Mouse (Mus musculus) heart, embryonic 16.5 days (tissue): ENCODE results near the gene Trim33. TPM values are rescaled to one million over a fixed set of nuclear protein-coding genes. Genes with fewer than 3 reads are reported as not detected.

Experiments
- ATAC-seq: fragments of 200-750 bp; cut with Nextera tagmentation; replicated peaks from 2 replicates; pipeline ENCODE4 v1.8.0; 2017; ENCODE audit warnings: moderate number of reproducible peaks; ENCODE audit not compliant: insufficient read depth, low FRiP score; ENCODE audit errors: extremely low read depth
- H3K27ac ChIP-seq: fragments of 300-500 bp; sonication (generic); 2 replicates; pipeline ENCODE4 v1.5.1; 2014; ENCODE audit warnings: mild to moderate bottlenecking, low read length, control low read depth, moderate library complexity
- H3K27me3 ChIP-seq: fragments of 300-500 bp; sonication (generic); 2 replicates; pipeline ENCODE4 v1.6.1; 2014; ENCODE audit warnings: low read length, mixed read lengths; ENCODE audit not compliant: control insufficient read depth, insufficient read depth
- H3K36me3 ChIP-seq: fragments of 300-500 bp; sonication (generic); 2 replicates; pipeline ENCODE4 v1.6.1; 2014; ENCODE audit not compliant: control insufficient read depth, insufficient read depth
- H3K4me1 ChIP-seq: fragments of 300-500 bp; sonication (generic); 2 replicates; pipeline ENCODE4 v1.6.1; 2014; ENCODE audit warnings: low read length, mixed read lengths; ENCODE audit not compliant: control insufficient read depth, insufficient read depth
- H3K4me2 ChIP-seq: fragments of 300-500 bp; sonication (generic); 2 replicates; pipeline ENCODE4 v1.6.1; 2014; ENCODE audit warnings: low read depth, mild to moderate bottlenecking, control low read depth, low read length
- H3K4me3 ChIP-seq: fragments of 300-500 bp; sonication (generic); 2 replicates; pipeline ENCODE4 v1.5.1; 2014; ENCODE audit warnings: mild to moderate bottlenecking, control low read depth, low read length
- H3K9ac ChIP-seq: fragments of 300-500 bp; sonication (generic); 2 replicates; pipeline ENCODE4 v1.6.1; 2014; ENCODE audit warnings: low read length, control low read depth
- H3K9me3 ChIP-seq: fragments of 300-500 bp; sonication (generic); replicated peaks from 2 replicates; pipeline ENCODE4 v1.6.1; 2016; ENCODE audit warnings: low read length; ENCODE audit not compliant: control insufficient read depth
- WGBS: fragments of 180-500 bp; shearing (Covaris S2); extraction: QIAGEN DNeasy Blood & Tissue Kit; methylation state at CpG from one replicate; pipeline ENCODE4 v1.1.7; 2014; 5-methylcytosine and 5-hydroxymethylcytosine counted together
- polyA plus RNA-seq: library from polyadenylated mRNA; unstranded; fragments of >200 nt; fragmentation: Nextera tagmentation; extraction: Ambion mirVana; gene quantifications from 2 replicates; pipeline ENCODE4 v1.2.1, GENCODE M21; 2015

Gene Trim33
- 11.8 and 12.1 TPM in 2 replicates for polyA plus RNA-seq

GRCm38 (mm10) chr3:103279182-103280149 is at the start of gene Trim33:
Gene Trim33, plus strand, starts transcription at chr3:103279293.
- H3K4me1 ChIP-seq, result peaks cover 13% of the 10 kb centered on the region
- peak; percentile 87 for ATAC-seq
- no peaks in the 10 kb centered on the region for H3K9me3 ChIP-seq
- WGBS, result under 1% methylated on average over 99 of the region's 136 CpGs
- peak within 1 kb of the TSS; percentile 72 for H3K4me3 ChIP-seq
- H3K27me3 ChIP-seq, result no peaks in the 10 kb centered on the region
- no peaks in the 10 kb centered on the region for H3K36me3 ChIP-seq
- H3K9ac ChIP-seq, result peak within 1 kb of the TSS; percentile 95
- H3K4me2 ChIP-seq, result peak within 1 kb of the TSS; percentile 79
- H3K27ac ChIP-seq, result peak within 1 kb of the TSS; percentile 95

- H3K27ac ChIP-seq, result no peak overlapping the region
- 77% methylated on average over 4 of the region's 4 CpGs for WGBS
- no peaks in the 10 kb centered on the region for H3K4me1 ChIP-seq
These were observed 46.7 kb upstream of the Trim33 start for GRCm38 (mm10) chr3:103232398-103232797.

GRCm38 (mm10) chr3:103241524-103241923 is 37.6 kb upstream of the Trim33 start:
- Histone ChIP-seq H3K4me3 (no peak overlapping the region), H3K36me3 (no peaks in the 10 kb centered on the region), H3K4me2 (no peak overlapping the region), H3K9ac (no peak overlapping the region), H3K27me3 (no peaks in the 10 kb centered on the region), H3K9me3 (peaks cover 7% of the 10 kb centered on the region), H3K27ac (no peak overlapping the region), H3K4me1 (no peaks in the 10 kb centered on the region)
- WGBS, result 84% methylated on average over 2 of the region's 2 CpGs
- ATAC-seq, result no peak

More at GRCm38 (mm10) chr3:103232398-103232797, 46.7 kb upstream of the Trim33 start:
- Histone ChIP-seq H3K9ac (no peak overlapping the region), H3K36me3 (no peaks in the 10 kb centered on the region), H3K27me3 (no peaks in the 10 kb centered on the region), H3K4me3 (no peak overlapping the region), H3K9me3 (peaks cover 5% of the 10 kb centered on the region), H3K4me2 (no peak overlapping the region)
- ATAC-seq, result no peak

- no peak overlapping the region for H3K4me3 ChIP-seq
- no peak for ATAC-seq
- WGBS, result 84% methylated on average over 3 of the region's 3 CpGs
- no peak overlapping the region for H3K4me2 ChIP-seq
- no peaks in the 10 kb centered on the region for H3K4me1 ChIP-seq
- H3K9ac ChIP-seq, result no peak overlapping the region
- H3K27ac ChIP-seq, result no peak overlapping the region
- peaks cover 7% of the 10 kb centered on the region for H3K9me3 ChIP-seq
- no peaks in the 10 kb centered on the region for H3K36me3 ChIP-seq
- H3K27me3 ChIP-seq, result no peaks in the 10 kb centered on the region
These were observed 36.9 kb upstream of the Trim33 start for GRCm38 (mm10) chr3:103242156-103242555.

GRCm38 (mm10) chr3:103243491-103243890 is 35.6 kb upstream of the Trim33 start:
- Histone ChIP-seq H3K36me3 (no peaks in the 10 kb centered on the region), H3K27ac (no peak overlapping the region), H3K9me3 (peaks cover 7% of the 10 kb centered on the region), H3K4me2 (no peak overlapping the region), H3K4me1 (no peaks in the 10 kb centered on the region), H3K27me3 (no peaks in the 10 kb centered on the region), H3K4me3 (no peak overlapping the region), H3K9ac (no peak overlapping the region)
- 84% methylated on average over 2 of the region's 2 CpGs for WGBS
- no peak for ATAC-seq

- H3K9ac ChIP-seq, result no peak overlapping the region
- H3K4me3 ChIP-seq, result no peak overlapping the region
- no peak overlapping the region for H3K27ac ChIP-seq
- H3K4me2 ChIP-seq, result no peak overlapping the region
- ATAC-seq, result no peak
- no peaks in the 10 kb centered on the region for H3K9me3 ChIP-seq
- no peaks in the 10 kb centered on the region for H3K27me3 ChIP-seq
- 74% methylated on average over 17 of the region's 17 CpGs for WGBS
- no peaks in the 10 kb centered on the region for H3K36me3 ChIP-seq
- H3K4me1 ChIP-seq, result no peaks in the 10 kb centered on the region
These were observed 32.3 kb upstream of the Trim33 start for GRCm38 (mm10) chr3:103246627-103247260.

- peak overlapping the region; percentile 20; the same call in 1 of the 2 replicates for H3K9ac ChIP-seq
- peak; percentile 52; the same call in 1 of the 2 replicates for ATAC-seq
- H3K27ac ChIP-seq, result peak overlapping the region; percentile 39
These were observed 22.8 kb upstream of the Trim33 start for GRCm38 (mm10) chr3:103256089-103256819.

GRCm38 (mm10) chr3:103262802-103263417 is 16.2 kb upstream of the Trim33 start:
- 83% methylated on average over 12 of the region's 12 CpGs for WGBS

More at GRCm38 (mm10) chr3:103256089-103256819, 22.8 kb upstream of the Trim33 start:
- no peaks in the 10 kb centered on the region for H3K27me3 ChIP-seq
- no peak overlapping the region for H3K4me2 ChIP-seq
- H3K36me3 ChIP-seq, result no peaks in the 10 kb centered on the region
- H3K9me3 ChIP-seq, result no peaks in the 10 kb centered on the region
- peaks cover 6% of the 10 kb centered on the region; the same call in 1 of the 2 replicates for H3K4me1 ChIP-seq
- 22% methylated on average over 10 of the region's 10 CpGs for WGBS
- no peak overlapping the region for H3K4me3 ChIP-seq

More at GRCm38 (mm10) chr3:103262802-103263417, 16.2 kb upstream of the Trim33 start:
- H3K4me3 ChIP-seq, result no peak overlapping the region
- H3K27me3 ChIP-seq, result no peaks in the 10 kb centered on the region
- H3K27ac ChIP-seq, result no peak overlapping the region
- no peak overlapping the region for H3K4me2 ChIP-seq
- no peak for ATAC-seq
- H3K9ac ChIP-seq, result no peak overlapping the region
- H3K36me3 ChIP-seq, result no peaks in the 10 kb centered on the region
- no peaks in the 10 kb centered on the region for H3K9me3 ChIP-seq
- no peaks in the 10 kb centered on the region for H3K4me1 ChIP-seq
